Mouse (Mus musculus) stomach, embryonic 14.5 days (tissue): ENCODE data around the gene Cubn. TPM values are rescaled to one million over a fixed set of nuclear protein-coding genes. Genes with fewer than 3 reads are reported as not detected.

Experiments
- ATAC-seq: fragments of 200-750 bp; cut with Nextera tagmentation; 2 replicates; pipeline ENCODE4 v1.8.0; 2017; ENCODE audit warnings: low read depth, moderate TSS enrichment; ENCODE audit not compliant: insufficient number of reproducible peaks, insufficient read depth, low FRiP score
- H3K27ac ChIP-seq: fragments of 300-500 bp; sonication (generic); 2 replicates; pipeline ENCODE4 v1.5.1; 2014; ENCODE audit warnings: mild to moderate bottlenecking, low read length, moderate library complexity, mixed read lengths
- H3K27me3 ChIP-seq: fragments of 300-500 bp; sonication (generic); 2 replicates; pipeline ENCODE4 v1.6.1; 2014; ENCODE audit warnings: low read length, control low read depth, mixed read lengths; ENCODE audit not compliant: control insufficient read depth, insufficient read depth
- H3K36me3 ChIP-seq: fragments of 300-500 bp; sonication (generic); 2 replicates; pipeline ENCODE4 v1.6.1; 2014; ENCODE audit warnings: mild to moderate bottlenecking, control low read depth, low read length, moderate library complexity, mixed read lengths; ENCODE audit not compliant: control insufficient read depth, insufficient read depth
- H3K4me1 ChIP-seq: fragments of 300-500 bp; sonication (generic); 2 replicates; pipeline ENCODE4 v1.6.1; 2014; ENCODE audit warnings: low read length, control low read depth, mixed read lengths; ENCODE audit not compliant: control insufficient read depth, insufficient read depth
- H3K4me2 ChIP-seq: fragments of 300-500 bp; sonication (generic); replicated peaks from 2 replicates; pipeline ENCODE4 v1.6.1; 2014; ENCODE audit warnings: low read depth, low read length, control low read depth
- H3K4me3 ChIP-seq: fragments of 300-500 bp; sonication (generic); 2 replicates; pipeline ENCODE4 v1.5.1; 2014; ENCODE audit warnings: low read depth, low read length, control low read depth
- H3K9ac ChIP-seq: fragments of 300-500 bp; sonication (generic); replicated peaks from 2 replicates; pipeline ENCODE4 v1.6.1; 2014; ENCODE audit warnings: low read depth, mild to moderate bottlenecking, control low read depth, low read length, moderate library complexity, mixed read lengths
- H3K9me3 ChIP-seq: fragments of 300-500 bp; sonication (generic); 2 replicates; pipeline ENCODE4 v1.6.1; 2016; ENCODE audit warnings: low read depth, low read length, control low read depth; ENCODE audit not compliant: control insufficient read depth
- WGBS: fragments of 180-500 bp; shearing (Covaris S2); extraction: QIAGEN DNeasy Blood & Tissue Kit; methylation state at CpG from one replicate; pipeline ENCODE4 v1.1.7; 2014; 5-methylcytosine and 5-hydroxymethylcytosine counted together
- polyA plus RNA-seq: library from polyadenylated mRNA; unstranded; fragments of >200 nt; fragmentation: Nextera tagmentation; extraction: Ambion mirVana; gene quantifications from 2 replicates; pipeline ENCODE4 v1.2.1, GENCODE M21; 2014

The Cubn gene
- polyA plus RNA-seq, 1 experiment from 2014 or later: 0.04 TPM

- Histone ChIP-seq H3K4me3 (no peak overlapping the region), H3K4me1 (no peaks in the 10 kb centered on the region), H3K36me3 (no peaks in the 10 kb centered on the region), H3K27me3 (no peaks in the 10 kb centered on the region), H3K4me2 (no peak overlapping the region), H3K9ac (no peak overlapping the region), H3K9me3 (no peaks in the 10 kb centered on the region), H3K27ac (no peak overlapping the region)
- WGBS: 73% methylated on average over 3 of the region's 3 CpGs
- no peak for ATAC-seq
These were observed 201.5 kb downstream of the Cubn start for GRCm38 (mm10) chr2:13290070-13290469.

- WGBS: 63% methylated on average over 10 of the region's 10 CpGs
These were observed 213.3 kb downstream of the Cubn start for GRCm38 (mm10) chr2:13278114-13278862.

GRCm38 (mm10) chr2:13275874-13276273, 215.7 kb downstream of the Cubn start:
- H3K4me3 ChIP-seq: no peak overlapping the region
- no peaks in the 10 kb centered on the region for H3K27me3 ChIP-seq
- H3K4me2 ChIP-seq: no peak overlapping the region
- H3K36me3 ChIP-seq: no peaks in the 10 kb centered on the region
- H3K9me3 ChIP-seq: no peaks in the 10 kb centered on the region
- H3K27ac ChIP-seq: no peak overlapping the region
- WGBS: 56% methylated on average over 7 of the region's 7 CpGs
- no peak overlapping the region for H3K9ac ChIP-seq
- no peak for ATAC-seq
- H3K4me1 ChIP-seq: no peaks in the 10 kb centered on the region

More at GRCm38 (mm10) chr2:13278114-13278862, 213.3 kb downstream of the Cubn start:
- Histone ChIP-seq H3K9ac (no peak overlapping the region), H3K9me3 (no peaks in the 10 kb centered on the region), H3K4me3 (no peak overlapping the region), H3K27ac (no peak overlapping the region), H3K4me2 (no peak overlapping the region), H3K4me1 (no peaks in the 10 kb centered on the region), H3K36me3 (no peaks in the 10 kb centered on the region), H3K27me3 (no peaks in the 10 kb centered on the region)
- ATAC-seq: no peak

GRCm38 (mm10) chr2:13271165-13271957, 220.3 kb downstream of the Cubn start, which contains the start of gene Rsu1:
TSS of gene Rsu1 (minus strand) at chr2:13271415.
- Histone ChIP-seq H3K9me3 (no peaks in the 10 kb centered on the region), H3K9ac (peak within 1 kb of the TSS; percentile 43), H3K27me3 (no peaks in the 10 kb centered on the region), H3K36me3 (no peaks in the 10 kb centered on the region), H3K4me1 (no peaks in the 10 kb centered on the region), H3K27ac (0 out of 2 replicates have a peak within 1 kb of the TSS, but pooled peaks have one; percentile 23), H3K4me2 (peak within 1 kb of the TSS; percentile 73), H3K4me3 (peak within 1 kb of the TSS; percentile 51)
- peak; percentile 99 for ATAC-seq
- under 1% methylated on average over 37 of the region's 37 CpGs for WGBS

GRCm38 (mm10) chr2:13270736-13271135, 220.9 kb downstream of the Cubn start:
- peak overlapping the region; percentile 51 for H3K4me3 ChIP-seq
- 35% methylated on average over 8 of the region's 8 CpGs for whole genome bisulfite sequencing
- no peaks in the 10 kb centered on the region for H3K9me3 ChIP-seq
- H3K36me3 ChIP-seq: no peaks in the 10 kb centered on the region
- no peaks in the 10 kb centered on the region for H3K27me3 ChIP-seq
- peak overlapping the region; percentile 73 for H3K4me2 ChIP-seq
- no peak for ATAC-seq
- no peaks in the 10 kb centered on the region for H3K4me1 ChIP-seq
- H3K9ac ChIP-seq: peak overlapping the region; percentile 43
- 0 out of 2 replicates have a peak overlapping the region, but pooled peaks have one; percentile 23 for H3K27ac ChIP-seq

GRCm38 (mm10) chr2:13268681-13269293, 222.8 kb downstream of the Cubn start:
- Histone ChIP-seq H3K9me3 (no peaks in the 10 kb centered on the region), H3K4me1 (no peaks in the 10 kb centered on the region), H3K9ac (no peak overlapping the region), H3K4me2 (no peak overlapping the region), H3K27ac (no peak overlapping the region), H3K27me3 (no peaks in the 10 kb centered on the region), H3K4me3 (no peak overlapping the region), H3K36me3 (no peaks in the 10 kb centered on the region; the same call in 1 of the 2 replicates)
- 92% methylated on average over 4 of the region's 4 CpGs for WGBS
- no peak for ATAC-seq

- H3K9me3 ChIP-seq: no peaks in the 10 kb centered on the region
- no peak overlapping the region for H3K4me2 ChIP-seq
- no peak for ATAC-seq
- no peaks in the 10 kb centered on the region; the same call in 1 of the 2 replicates for H3K36me3 ChIP-seq
- H3K27me3 ChIP-seq: no peaks in the 10 kb centered on the region
- no peaks in the 10 kb centered on the region for H3K4me1 ChIP-seq
- H3K9ac ChIP-seq: no peak overlapping the region
- H3K4me3 ChIP-seq: no peak overlapping the region
- WGBS: 46% methylated on average over 4 of the region's 4 CpGs
- H3K27ac ChIP-seq: no peak overlapping the region
These were observed 226.7 kb downstream of the Cubn start for GRCm38 (mm10) chr2:13264875-13265274.

- no peak for ATAC-seq
- no peak overlapping the region for H3K27ac ChIP-seq
- WGBS: 58% methylated on average over 4 of the region's 4 CpGs
These were observed 228.5 kb downstream of the Cubn start for GRCm38 (mm10) chr2:13263150-13263549.

More at GRCm38 (mm10) chr2:13263150-13263549, 228.5 kb downstream of the Cubn start:
- H3K4me1 ChIP-seq: no peaks in the 10 kb centered on the region
- no peaks in the 10 kb centered on the region for H3K27me3 ChIP-seq
- no peaks in the 10 kb centered on the region; the same call in 1 of the 2 replicates for H3K36me3 ChIP-seq
- no peak overlapping the region for H3K4me2 ChIP-seq
- H3K4me3 ChIP-seq: no peak overlapping the region
- no peak overlapping the region for H3K9ac ChIP-seq
- no peaks in the 10 kb centered on the region for H3K9me3 ChIP-seq
